Mouse (Mus musculus) intestine, postnatal 0 days (tissue): Measurements from ENCODE around the gene Hap1. TPM values are rescaled to one million over a fixed set of nuclear protein-coding genes. Genes with fewer than 3 reads are reported as not detected.

ENCODE experiments used
- ATAC-seq: fragments of 200-750 bp; cut with Nextera tagmentation; 2 replicates; pipeline ENCODE4 v1.8.0; 2017; ENCODE audit warnings: mild to moderate bottlenecking, moderate TSS enrichment, moderate library complexity
- H3K27ac ChIP-seq: fragments of 300-500 bp; sonication (generic); 2 replicates; pipeline ENCODE4 v1.5.1; 2014; ENCODE audit warnings: mild to moderate bottlenecking, low read depth, low read length, moderate library complexity
- H3K27me3 ChIP-seq: fragments of 300-500 bp; sonication (generic); replicated peaks from 2 replicates; pipeline ENCODE4 v1.6.1; 2014; ENCODE audit warnings: low read length, mixed read lengths; ENCODE audit not compliant: control insufficient read depth, insufficient read depth
- H3K36me3 ChIP-seq: fragments of 300-500 bp; sonication (generic); 2 replicates; pipeline ENCODE4 v1.6.1; 2014; ENCODE audit warnings: mild to moderate bottlenecking, moderate library complexity; ENCODE audit not compliant: control insufficient read depth, insufficient read depth
- H3K4me1 ChIP-seq: fragments of 300-500 bp; sonication (generic); replicated peaks from 2 replicates; pipeline ENCODE4 v1.6.1; 2014; ENCODE audit warnings: antibody characterized with exemption, low read length, mixed read lengths; ENCODE audit not compliant: control insufficient read depth, insufficient read depth
- H3K4me2 ChIP-seq: fragments of 300-500 bp; sonication (generic); replicated peaks from 2 replicates; pipeline ENCODE4 v1.6.1; 2014; ENCODE audit warnings: low read depth, mild to moderate bottlenecking, moderate library complexity
- H3K4me3 ChIP-seq: fragments of 300-500 bp; sonication (generic); 2 replicates; pipeline ENCODE4 v1.5.1; 2014; ENCODE audit warnings: low read depth, low read length
- H3K9ac ChIP-seq: fragments of 300-500 bp; sonication (generic); 2 replicates; pipeline ENCODE4 v1.6.1; 2014; ENCODE audit warnings: mild to moderate bottlenecking, low read depth, low read length
- H3K9me3 ChIP-seq: fragments of 300-500 bp; sonication (generic); 2 replicates; pipeline ENCODE4 v1.6.1; 2016; ENCODE audit warnings: mixed run types; ENCODE audit not compliant: control insufficient read depth
- CTCF ChIP-seq: sonication (generic); IDR thresholded peaks from 2 replicates; pipeline ENCODE4 v1.5.1; 2016; ENCODE audit warnings: low read depth, mild to moderate bottlenecking, control low read depth, antibody characterized with exemption, moderate library complexity
- WGBS: fragments of 180-500 bp; shearing (Covaris S2); extraction: QIAGEN DNeasy Blood & Tissue Kit; methylation state at CpG from one replicate; pipeline ENCODE4 v1.1.7; 2014; 5-methylcytosine and 5-hydroxymethylcytosine counted together
- polyA plus RNA-seq: library from polyadenylated mRNA; unstranded; fragments of >200 nt; fragmentation: Nextera tagmentation; extraction: Ambion mirVana; gene quantifications from 2 replicates; pipeline ENCODE4 v1.2.1, GENCODE M21; 2015

Hap1 gene
- polyA plus RNA-seq, 1 experiment from 2014 or later: 10.0 TPM

- peak; percentile 88 for TF ChIP-seq CTCF
- H3K9me3 ChIP-seq: no peaks in the 10 kb centered on the region
- no peaks in the 10 kb centered on the region for H3K27me3 ChIP-seq
- peak overlapping the region; percentile 28; the same call in 1 of the 2 replicates for H3K4me2 ChIP-seq
- H3K4me3 ChIP-seq: no peak overlapping the region
- WGBS: 22% methylated on average over 18 of the region's 18 CpGs
- peak; percentile 29; the same call in 1 of the 2 replicates for ATAC-seq
- H3K36me3 ChIP-seq: no peaks in the 10 kb centered on the region
- H3K4me1 ChIP-seq: no peaks in the 10 kb centered on the region
- H3K27ac ChIP-seq: no peak overlapping the region
- no peak overlapping the region for H3K9ac ChIP-seq
Observed at GRCm38 (mm10) chr11:100298274-100299036, 57.5 kb downstream of the Hap1 start.

GRCm38 (mm10) chr11:100297801-100298200 is 58.1 kb downstream of the Hap1 start:
- H3K27me3 ChIP-seq: no peaks in the 10 kb centered on the region
- peak; percentile 70 for TF ChIP-seq CTCF
- no peaks in the 10 kb centered on the region for H3K4me1 ChIP-seq
- 40% methylated on average over 5 of the region's 5 CpGs for WGBS
- no peak for ATAC-seq
- no peak overlapping the region for H3K9ac ChIP-seq
- no peak overlapping the region for H3K4me3 ChIP-seq
- H3K36me3 ChIP-seq: no peaks in the 10 kb centered on the region
- no peaks in the 10 kb centered on the region for H3K9me3 ChIP-seq
- no peak overlapping the region for H3K4me2 ChIP-seq
- H3K27ac ChIP-seq: no peak overlapping the region

Other genes starting within 250 kb of the Hap1 start
- gene Krt13, start 234.6 kb downstream of the Hap1 start, polyA plus RNA-seq: not detected in 2 replicates
- 1.2 and 1.5 TPM in 2 replicates for gene Krt15, start 220.2 kb downstream of the Hap1 start, polyA plus RNA-seq
- gene Krt19, start 207.5 kb downstream of the Hap1 start, polyA plus RNA-seq: 491 and 533 TPM in 2 replicates
- not detected in 2 replicates for gene Krt9, start 162.9 kb downstream of the Hap1 start, polyA plus RNA-seq
- 8.9 and 10.0 TPM in 2 replicates for gene Krt14, start 148.6 kb downstream of the Hap1 start, polyA plus RNA-seq
- gene Krt16, start 107.2 kb downstream of the Hap1 start, polyA plus RNA-seq: not detected in 2 replicates
- 5.3 and 7.8 TPM in 2 replicates for gene Krt17, start 95.1 kb downstream of the Hap1 start, polyA plus RNA-seq
- 0.12 and 0.18 TPM in 2 replicates for gene Krt42, start 86.3 kb downstream of the Hap1 start, polyA plus RNA-seq
- gene Eif1, start 36.2 kb downstream of the Hap1 start, polyA plus RNA-seq: 1,650 and 1,730 TPM in 2 replicates
- gene Gast, start 21.7 kb downstream of the Hap1 start, polyA plus RNA-seq: 1.1 and 5.0 TPM in 2 replicates
- gene Jup, start 41.6 kb upstream of the Hap1 start, polyA plus RNA-seq: 102 and 103 TPM in 2 replicates
- gene P3h4, start 58.7 kb upstream of the Hap1 start, polyA plus RNA-seq: 17.0 and 17.2 TPM in 2 replicates
- gene Fkbp10, start 59.6 kb upstream of the Hap1 start, polyA plus RNA-seq: 31.7 and 37.0 TPM in 2 replicates
- gene Nt5c3b, start 85.7 kb upstream of the Hap1 start, polyA plus RNA-seq: 31.6 and 33.0 TPM in 2 replicates
- gene Klhl10, start 85.8 kb upstream of the Hap1 start, polyA plus RNA-seq: 0.13 and 0.14 TPM in 2 replicates
- gene Klhl11, start 116.6 kb upstream of the Hap1 start, polyA plus RNA-seq: 1.8 and 1.9 TPM in 2 replicates
- gene Acly, start 171.9 kb upstream of the Hap1 start, polyA plus RNA-seq: 29.3 and 29.5 TPM in 2 replicates
- 0.18 and 0.22 TPM in 2 replicates for gene Ttc25, start 189.5 kb upstream of the Hap1 start, polyA plus RNA-seq
- gene Cnp, start 218.8 kb upstream of the Hap1 start, polyA plus RNA-seq: 15.6 and 16.3 TPM in 2 replicates